Mouse (Mus musculus) megakaryocyte, embryonic 14.5 days (primary cell): Measurements from ENCODE around the gene Pemt. TPM values are rescaled to one million over a fixed set of nuclear protein-coding genes. Genes with fewer than 3 reads are reported as not detected.
"Not testable (repeated sequence)": the region's sequence is repeated elsewhere in the genome, so short reads cannot be mapped to it uniquely, and the experiment has no call there.

Experiments
- H3K27me3 ChIP-seq: replicated peaks from 2 replicates; pipeline ENCODE3; 2012; ENCODE audit warnings: inconsistent platforms
- H3K36me3 ChIP-seq: replicated peaks from 2 replicates; pipeline ENCODE3; 2012; ENCODE audit warnings: low read length, inconsistent platforms, mixed read lengths
- H3K4me1 ChIP-seq: 2 replicates; pipeline ENCODE4 v1.6.1; 2012; ENCODE audit warnings: inconsistent platforms
- H3K4me3 ChIP-seq: replicated peaks from 2 replicates; pipeline ENCODE3; 2012; ENCODE audit warnings: moderate library complexity, mild to moderate bottlenecking, inconsistent platforms
- H3K9me3 ChIP-seq: 2 replicates; pipeline ENCODE4 v1.6.1; 2012; ENCODE audit warnings: inconsistent platforms
- FLI1 ChIP-seq: IDR thresholded peaks from 2 replicates; pipeline ENCODE4 v1.6.1; 2012; ENCODE audit warnings: low read length, inconsistent platforms, mixed read lengths
- GATA1 ChIP-seq: IDR thresholded peaks from 3 replicates; pipeline ENCODE4 v1.6.1; 2012; ENCODE audit warnings: mixed read lengths, low read length, inconsistent platforms, borderline replicate concordance
- polyA plus RNA-seq: library from polyadenylated mRNA; stranded (reverse); fragments of >175 nt; gene quantifications from 2 replicates; pipeline ENCODE4 v1.2.3, GENCODE M21; 2012; ENCODE audit warnings: low replicate concordance; ENCODE audit not compliant: insufficient read depth

Gene Pemt
- polyA plus RNA-seq, 1 experiment: 36.3 TPM

DNA sequence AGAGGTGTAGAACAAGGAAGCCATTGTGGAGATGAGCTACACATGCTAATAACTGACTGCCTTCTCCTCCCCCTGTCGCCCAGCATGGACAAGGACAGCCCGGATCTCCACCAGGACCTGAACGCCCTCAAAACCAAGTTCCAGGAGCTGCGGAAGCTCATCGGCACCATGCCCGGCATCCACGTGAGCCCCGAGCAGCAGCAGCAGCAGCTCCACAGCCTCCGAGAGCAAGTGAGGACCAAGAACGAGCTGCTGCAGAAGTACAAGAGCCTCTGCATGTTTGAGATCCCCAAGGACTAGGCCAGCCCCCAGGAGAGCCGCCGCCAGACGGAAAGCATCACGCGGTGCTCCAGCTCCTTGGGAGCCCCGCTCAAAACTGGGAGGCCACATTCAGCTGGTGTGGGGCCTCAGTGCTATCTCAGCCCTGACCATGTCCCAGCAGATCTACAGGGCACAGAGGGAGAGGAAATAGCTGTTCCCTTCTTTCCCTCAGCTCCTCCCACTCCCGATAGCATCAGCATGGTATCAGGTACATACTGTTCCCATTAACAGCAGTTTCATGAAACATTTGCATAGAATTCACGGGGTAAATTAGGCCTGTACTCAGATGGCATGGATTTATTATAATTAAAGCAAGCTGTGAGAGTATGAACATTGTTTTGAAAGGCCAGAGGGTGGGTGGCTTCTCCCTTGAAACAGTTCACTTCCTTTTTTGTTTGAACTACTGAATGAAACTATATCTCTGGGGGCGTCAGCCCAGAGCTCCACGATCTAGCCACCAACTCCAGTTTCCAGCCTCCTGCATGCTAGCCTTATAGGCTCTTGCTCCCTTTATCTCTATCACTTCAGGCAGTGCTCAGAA, 85.6 kb downstream of the Pemt start:
- Histone ChIP-seq H3K27me3 (no peaks in the 10 kb centered on the region), H3K4me1 (peaks cover 94% of the 10 kb centered on the region), H3K36me3 (peaks cover 78% of the 10 kb centered on the region), H3K4me3 (no peak overlapping the region), H3K9me3 (no peaks in the 10 kb centered on the region)
- no peak for TF ChIP-seq FLI1

DNA sequence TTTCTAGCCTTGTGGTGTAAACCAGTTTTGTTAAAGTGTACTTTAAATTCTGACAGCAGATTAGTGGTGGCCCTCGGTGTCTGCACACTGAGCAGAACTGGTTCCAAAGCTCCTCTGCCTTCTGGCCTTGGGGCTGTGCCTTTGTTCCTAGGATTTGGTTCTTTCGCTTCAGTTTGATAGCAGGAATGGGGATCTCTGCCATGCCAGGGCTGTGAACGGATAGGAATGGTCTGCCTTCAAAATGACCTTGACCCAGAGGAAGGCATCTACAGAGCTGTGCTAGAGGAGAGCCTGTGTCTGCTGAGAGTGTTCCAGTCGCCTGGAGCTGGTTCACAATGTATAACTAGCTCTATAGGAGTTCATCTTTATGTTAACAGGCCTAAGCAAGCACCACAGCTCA, 86.8 kb downstream of the Pemt start:
- Histone ChIP-seq H3K4me1 (peaks cover 99% of the 10 kb centered on the region), H3K27me3 (no peaks in the 10 kb centered on the region), H3K36me3 (peaks cover 90% of the 10 kb centered on the region), H3K4me3 (no peak overlapping the region), H3K9me3 (no peaks in the 10 kb centered on the region)
- TF ChIP-seq GATA1 (no peak), FLI1 (no peak)

- H3K36me3 ChIP-seq: peaks cover 89% of the 10 kb centered on the region
- no peak overlapping the region for H3K4me3 ChIP-seq
- no peaks in the 10 kb centered on the region for H3K9me3 ChIP-seq
- peaks cover 99% of the 10 kb centered on the region for H3K4me1 ChIP-seq
- TF ChIP-seq FLI1: no peak
- no peak for TF ChIP-seq GATA1
- H3K27me3 ChIP-seq: no peaks in the 10 kb centered on the region
Observed at GRCm38 (mm10) chr11:59956749-59957148, 89.5 kb downstream of the Pemt start.

DNA sequence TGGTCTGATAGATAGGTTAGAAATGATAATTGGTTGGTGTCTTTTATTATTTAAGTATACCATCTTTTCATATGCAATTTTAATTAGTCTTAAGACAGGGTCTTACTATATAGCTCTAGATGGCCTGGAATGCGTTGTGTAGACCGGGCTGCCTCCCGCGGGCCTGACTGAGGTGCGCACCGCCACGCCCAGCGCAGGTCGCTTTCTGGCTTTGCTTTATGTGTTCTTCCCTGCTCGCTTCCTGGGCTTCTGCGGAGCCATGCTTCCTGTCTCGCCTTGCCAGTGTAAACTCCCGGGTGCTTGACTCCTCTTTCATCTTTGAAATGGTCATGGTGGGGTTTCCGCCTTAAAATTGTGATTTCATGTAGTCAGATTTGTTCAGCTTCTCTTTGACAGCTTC, 93.4 kb downstream of the Pemt start:
- peaks cover 94% of the 10 kb centered on the region for H3K4me1 ChIP-seq
- no peak for TF ChIP-seq FLI1
- H3K36me3 ChIP-seq: peaks cover 75% of the 10 kb centered on the region
- no peak overlapping the region for H3K4me3 ChIP-seq
- H3K27me3 ChIP-seq: no peaks in the 10 kb centered on the region
- H3K9me3 ChIP-seq: no peaks in the 10 kb centered on the region

- no peak for TF ChIP-seq FLI1
- no peak for TF ChIP-seq GATA1
- Histone ChIP-seq H3K27me3 (no peaks in the 10 kb centered on the region), H3K4me1 (peaks cover 73% of the 10 kb centered on the region), H3K36me3 (peaks cover 35% of the 10 kb centered on the region), H3K9me3 (no peaks in the 10 kb centered on the region), H3K4me3 (peak overlapping the region; percentile 96)
Observed at GRCm38 (mm10) chr11:59948401-59948767, 97.9 kb downstream of the Pemt start.

DNA sequence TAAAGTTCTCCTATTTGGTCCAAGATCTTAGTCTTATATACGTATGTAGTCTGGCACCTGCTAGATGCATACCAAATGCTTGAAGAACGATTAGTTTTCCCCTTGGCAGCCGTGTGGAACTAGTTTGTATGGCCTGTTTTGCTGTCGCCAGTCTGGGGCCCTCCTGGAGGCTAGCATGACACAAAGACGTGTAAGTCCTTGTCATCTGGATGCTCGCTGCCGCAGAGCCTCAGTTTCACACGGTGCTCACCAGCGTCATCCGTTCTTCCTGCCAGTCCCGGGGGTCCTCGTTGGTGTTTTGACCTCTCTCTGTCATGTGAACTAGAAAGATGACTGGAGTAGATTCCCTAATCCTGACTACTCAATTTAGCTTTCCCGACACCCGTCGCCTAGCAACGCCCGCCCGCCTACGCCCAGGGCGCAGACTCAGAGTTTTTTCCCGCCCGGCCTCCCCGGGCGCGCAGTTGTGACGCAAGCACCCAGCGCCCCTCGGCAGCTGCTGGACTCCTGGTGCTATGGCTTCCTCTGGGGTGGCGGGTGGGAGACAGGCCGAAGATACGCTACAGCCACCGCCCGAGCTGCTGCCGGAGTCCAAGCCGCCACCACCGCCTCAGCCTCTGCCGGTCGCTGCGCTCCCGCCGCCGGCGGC, 98.4 kb downstream of the Pemt start, which contains the start of gene Med9:
Gene Med9, plus strand, starts transcription at position 455 of the 649 bp plus-strand sequence.
- Histone ChIP-seq H3K36me3 (peaks cover 31% of the 10 kb centered on the region), H3K9me3 (no peaks in the 10 kb centered on the region), H3K4me1 (peaks cover 68% of the 10 kb centered on the region), H3K27me3 (no peaks in the 10 kb centered on the region), H3K4me3 (peak within 1 kb of the TSS; percentile 96)
- TF ChIP-seq FLI1 (no peak), GATA1 (no peak)

- peaks cover 68% of the 10 kb centered on the region for H3K4me1 ChIP-seq
- not testable (repeated sequence) for H3K36me3 ChIP-seq, H3K9me3 ChIP-seq, H3K27me3 ChIP-seq, H3K4me3 ChIP-seq
Observed at GRCm38 (mm10) chr11:59944855-59945254, 101.4 kb downstream of the Pemt start.

DNA sequence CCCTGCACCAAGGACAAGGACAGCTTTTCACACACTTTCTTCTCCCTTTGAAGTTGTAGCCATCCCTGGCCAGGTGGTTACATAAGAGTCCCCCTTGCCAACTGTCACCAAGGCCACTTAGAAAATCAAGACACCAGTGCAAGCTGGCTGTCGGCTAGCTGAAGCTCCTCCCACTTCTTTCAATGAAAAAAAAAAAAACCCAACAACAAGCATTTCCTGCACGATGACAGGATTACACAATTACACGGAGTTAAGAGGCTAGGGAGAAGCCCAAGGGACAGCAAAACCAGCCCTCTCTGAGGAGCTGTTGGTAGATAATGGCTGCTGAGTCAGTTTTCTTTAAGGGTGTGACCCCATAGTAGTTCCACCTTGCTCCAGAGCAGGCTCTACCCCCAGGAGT, 104.9 kb downstream of the Pemt start:
- H3K4me3 ChIP-seq: peak overlapping the region; percentile 68
- H3K36me3 ChIP-seq: peaks cover 6% of the 10 kb centered on the region
- no peaks in the 10 kb centered on the region for H3K27me3 ChIP-seq
- no peaks in the 10 kb centered on the region for H3K9me3 ChIP-seq
- TF ChIP-seq FLI1 (no peak), GATA1 (no peak)
- peaks cover 74% of the 10 kb centered on the region for H3K4me1 ChIP-seq

DNA sequence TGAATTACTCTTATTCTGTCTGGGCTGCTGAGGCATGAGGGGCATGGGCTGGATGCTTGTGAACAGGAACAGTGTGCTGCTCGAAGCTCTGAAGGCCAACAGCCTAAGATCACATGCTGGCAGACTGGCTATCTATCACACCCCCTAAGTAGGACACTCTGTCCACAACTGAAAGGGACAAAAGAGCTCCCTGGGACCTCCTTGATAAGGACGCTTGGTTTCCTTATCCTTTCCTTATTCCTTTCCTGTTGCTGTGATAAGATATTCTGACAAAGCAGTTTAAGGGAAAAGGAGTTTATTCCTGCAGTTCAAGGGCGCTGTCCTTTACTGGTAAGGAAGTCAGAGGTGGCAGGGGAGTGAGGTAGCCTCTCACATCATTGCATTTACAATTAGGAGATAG, 105.6 kb downstream of the Pemt start:
- TF ChIP-seq GATA1 (no peak), FLI1 (no peak)
- Histone ChIP-seq H3K4me1 (peaks cover 77% of the 10 kb centered on the region), H3K4me3 (peak overlapping the region; percentile 77), H3K9me3 (no peaks in the 10 kb centered on the region), H3K27me3 (no peaks in the 10 kb centered on the region), H3K36me3 (peaks cover 6% of the 10 kb centered on the region)

DNA sequence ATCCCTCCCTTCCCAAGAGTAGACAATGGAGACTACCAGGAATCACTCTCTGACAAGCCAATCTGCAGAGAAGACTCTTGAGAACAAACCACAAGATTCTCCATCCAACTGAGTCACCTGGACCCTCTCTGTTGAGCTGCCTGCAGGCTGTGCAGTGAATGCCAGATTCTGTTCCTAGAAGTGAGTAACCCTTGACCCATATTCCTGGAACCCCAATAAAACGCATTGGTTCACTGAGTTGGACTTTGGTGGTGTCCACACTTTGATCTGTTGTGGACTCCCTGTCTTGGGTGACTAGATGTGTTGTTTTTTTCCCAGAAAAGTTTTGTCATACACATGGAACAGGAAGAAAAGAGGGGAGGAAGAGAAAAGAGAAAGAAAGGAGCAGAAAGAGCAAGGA, 106.5 kb downstream of the Pemt start:
- no peaks in the 10 kb centered on the region for H3K27me3 ChIP-seq
- H3K4me1 ChIP-seq: peaks cover 85% of the 10 kb centered on the region
- no peak for TF ChIP-seq FLI1
- no peak for TF ChIP-seq GATA1
- peaks cover 6% of the 10 kb centered on the region for H3K36me3 ChIP-seq
- H3K9me3 ChIP-seq: no peaks in the 10 kb centered on the region
- no peak overlapping the region for H3K4me3 ChIP-seq
